Mouse (Mus musculus): ENCODE data around the gene Ist1. TPM values are rescaled to one million over a fixed set of nuclear protein-coding genes. Genes with fewer than 3 reads are reported as not detected.

The Ist1 gene
- total RNA-seq (2014; fragmentation: Nextera tagmentation) (55.1 and 69.7 TPM in 2 replicates), total RNA-seq (2017) (88.4 and 92.4 TPM in 2 replicates), polyA plus RNA-seq (2012) (23.4 and 25.8 TPM in 2 replicates)

DNA sequence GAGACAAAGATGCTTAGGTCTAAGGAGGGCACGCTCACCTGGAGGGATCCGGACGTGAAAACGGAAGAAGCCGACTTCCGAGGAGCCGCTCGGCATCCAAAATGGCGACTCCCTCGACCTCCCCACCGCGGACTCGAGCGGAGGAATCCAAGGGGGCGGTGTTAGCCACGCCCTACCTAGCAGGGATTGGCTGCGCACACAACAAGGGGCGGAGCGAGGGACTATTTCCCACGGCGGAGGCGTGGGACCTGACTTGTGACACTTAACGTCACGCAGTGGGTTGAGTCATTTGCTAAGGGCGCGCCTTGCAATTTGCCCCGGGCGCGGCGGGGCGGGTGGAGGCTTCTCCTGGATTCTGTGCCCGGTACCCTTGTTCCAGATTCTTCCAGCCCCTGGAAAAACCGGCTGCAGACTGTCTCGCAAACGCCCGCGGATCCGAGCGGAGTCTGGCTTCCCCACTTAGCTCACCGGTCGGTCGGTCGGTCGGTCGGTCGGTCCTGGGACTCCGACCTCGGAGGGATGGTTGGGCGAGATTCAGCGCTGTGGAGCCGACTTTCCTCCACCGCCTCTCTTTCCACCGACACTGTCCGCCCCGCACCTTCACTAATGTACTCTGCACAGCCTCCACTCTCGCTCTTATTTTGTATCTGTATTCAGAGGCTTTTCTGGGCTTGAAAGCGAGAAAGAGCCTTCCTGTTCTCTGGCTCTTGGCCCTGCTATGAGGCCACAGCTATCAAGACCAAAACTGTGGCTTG is at the start of gene Ist1:
TSS of gene Ist1 (minus strand) at position 115 of the 755 bp plus-strand sequence.
- Histone ChIP-seq H3K9me3 (replicated peaks) (no peaks in the 10 kb centered on the region), H3K27me3 (ENCODE audit: insufficient read depth, low read length) (peaks cover 5% of the 10 kb centered on the region; the same call in 1 of the 2 replicates), H3K4me3 (ENCODE audit: low read depth, low read length) (peak within 1 kb of the TSS; percentile 98), H3K4me1 (ENCODE audit: insufficient read depth, low read depth, low read length) (peaks cover 32% of the 10 kb centered on the region), H3K36me3 (replicated peaks) (peaks cover 23% of the 10 kb centered on the region)
- peak; percentile 89 for DNase-seq (ENCODE audit: low spot score)
- TF ChIP-seq CTCF (IDR thresholded peaks at IDR 0.05; ENCODE audit: low read depth, low read length) (no peak), GATA1 (IDR thresholded peaks at IDR 0.05; ENCODE audit: borderline replicate concordance, low read length) (no peak), TAL1 (conservative IDR thresholded peaks at IDR 0.05; ENCODE audit: low read depth, low read length) (no peak), GATA2 (IDR thresholded peaks at IDR 0.05; ENCODE audit: borderline replicate concordance, low read depth, low read length) (no peak), POLR2AphosphoS5 (IDR thresholded peaks at IDR 0.05; ENCODE audit: insufficient replicate concordance, low read depth, low read length) (no peak)
- ATAC-seq (ENCODE audit: extremely low read depth, insufficient number of reproducible peaks, low FRiP score, poor library complexity, severe bottlenecking), result peak; percentile 95

DNA sequence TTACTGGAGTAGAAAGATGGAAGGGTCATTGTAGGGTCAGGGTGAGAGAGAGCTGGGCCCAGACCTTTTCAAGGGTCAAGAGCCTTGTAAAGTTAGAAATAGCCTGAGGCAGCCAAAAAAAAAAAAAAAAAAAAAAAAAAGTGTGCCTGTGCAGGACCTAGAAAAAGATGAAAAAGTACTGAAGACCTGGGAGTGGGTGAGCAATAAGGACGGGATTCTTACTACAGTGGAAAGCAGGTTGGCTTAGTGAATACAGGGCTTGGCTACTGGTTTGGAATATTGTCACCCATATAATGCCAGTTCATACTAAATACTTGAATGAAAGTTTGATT is 45.0 kb upstream of the Ist1 start:
- H3K27me3 ChIP-seq (ENCODE audit: insufficient read depth, low read length), result no peaks in the 10 kb centered on the region
- DNase-seq (ENCODE audit: low spot score), result no peak
- 0 out of 2 replicates have a peak, but pooled peaks have one; percentile 26 for ATAC-seq (ENCODE audit: extremely low read depth, insufficient number of reproducible peaks, low FRiP score, poor library complexity, severe bottlenecking)
- H3K4me3 ChIP-seq (ENCODE audit: low read depth, low read length), result peak overlapping the region; percentile 95
- peaks cover 24% of the 10 kb centered on the region for H3K36me3 ChIP-seq (replicated peaks)
- H3K9me3 ChIP-seq (replicated peaks), result 0 out of 2 replicates have a peak, but pooled peaks cover 4% of the 10 kb centered on the region
- peaks cover 18% of the 10 kb centered on the region for H3K4me1 ChIP-seq (ENCODE audit: insufficient read depth, low read depth, low read length)
- TF ChIP-seq TAL1 (conservative IDR thresholded peaks at IDR 0.05; ENCODE audit: low read depth, low read length) (no peak), GATA2 (IDR thresholded peaks at IDR 0.05; ENCODE audit: borderline replicate concordance, low read depth, low read length) (no peak), CTCF (IDR thresholded peaks at IDR 0.05; ENCODE audit: low read depth, low read length) (no peak), POLR2AphosphoS5 (IDR thresholded peaks at IDR 0.05; ENCODE audit: insufficient replicate concordance, low read depth, low read length) (no peak), GATA1 (IDR thresholded peaks at IDR 0.05; ENCODE audit: borderline replicate concordance, low read length) (no peak)

DNA sequence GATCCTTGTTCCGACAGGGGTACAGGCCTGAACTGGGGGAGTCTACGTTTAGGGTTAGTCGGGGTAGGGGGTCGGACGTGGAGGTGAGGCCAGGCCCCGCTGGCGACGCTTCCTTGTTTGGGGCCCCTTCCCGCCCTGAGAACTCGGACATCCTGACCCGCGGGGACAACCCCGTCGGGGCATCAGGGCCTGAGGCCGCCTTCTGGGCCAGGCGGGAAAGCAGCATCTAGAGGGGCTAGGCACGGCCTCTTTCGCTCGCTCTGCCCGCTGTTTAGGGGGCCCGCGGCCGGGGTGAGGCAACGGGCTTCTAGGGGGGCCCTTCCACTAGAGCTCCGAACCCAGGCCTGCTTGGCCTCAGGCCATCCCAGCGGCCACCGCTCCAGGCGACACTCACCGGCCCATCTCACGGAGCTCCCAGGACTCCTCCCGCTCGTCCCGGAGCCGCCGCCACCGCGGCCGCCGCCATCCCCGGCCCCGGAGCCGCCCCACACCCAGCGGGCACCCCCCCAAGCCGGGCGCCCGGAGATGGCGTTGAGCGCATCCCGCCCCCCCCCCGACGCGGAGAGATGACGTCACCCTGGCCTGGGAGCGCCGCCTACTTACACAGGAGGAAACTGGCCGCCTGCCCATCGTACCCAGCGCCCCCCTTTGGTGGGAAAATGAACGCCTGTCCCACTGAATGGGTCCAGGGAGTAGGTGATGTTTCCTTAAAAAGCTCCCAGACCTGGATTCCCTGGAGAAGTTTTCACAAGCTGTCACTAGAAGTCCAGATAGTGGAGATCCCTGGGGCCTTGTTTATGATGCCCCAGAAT is 44.4 kb upstream of the Ist1 start, which contains the start of gene Atxn1l:
TSS of gene Atxn1l (minus strand) at position 503 of the 812 bp plus-strand sequence.
- peak within 1 kb of the TSS; percentile 95 for H3K4me3 ChIP-seq (ENCODE audit: low read depth, low read length)
- peak; percentile 93 for DNase-seq (ENCODE audit: low spot score)
- H3K9me3 ChIP-seq (replicated peaks), result 0 out of 2 replicates have a peak, but pooled peaks cover 4% of the 10 kb centered on the region
- H3K36me3 ChIP-seq (replicated peaks), result peaks cover 30% of the 10 kb centered on the region
- H3K27me3 ChIP-seq (ENCODE audit: insufficient read depth, low read length), result no peaks in the 10 kb centered on the region
- H3K4me1 ChIP-seq (ENCODE audit: insufficient read depth, low read depth, low read length), result peaks cover 18% of the 10 kb centered on the region
- TF ChIP-seq POLR2AphosphoS5 (IDR thresholded peaks at IDR 0.05; ENCODE audit: insufficient replicate concordance, low read depth, low read length) (no peak), CTCF (IDR thresholded peaks at IDR 0.05; ENCODE audit: low read depth, low read length) (no peak), GATA2 (IDR thresholded peaks at IDR 0.05; ENCODE audit: borderline replicate concordance, low read depth, low read length) (no peak), GATA1 (IDR thresholded peaks at IDR 0.05; ENCODE audit: borderline replicate concordance, low read length) (no peak), TAL1 (conservative IDR thresholded peaks at IDR 0.05; ENCODE audit: low read depth, low read length) (no peak)
- peak; percentile 60 for ATAC-seq (ENCODE audit: extremely low read depth, insufficient number of reproducible peaks, low FRiP score, poor library complexity, severe bottlenecking)

DNA sequence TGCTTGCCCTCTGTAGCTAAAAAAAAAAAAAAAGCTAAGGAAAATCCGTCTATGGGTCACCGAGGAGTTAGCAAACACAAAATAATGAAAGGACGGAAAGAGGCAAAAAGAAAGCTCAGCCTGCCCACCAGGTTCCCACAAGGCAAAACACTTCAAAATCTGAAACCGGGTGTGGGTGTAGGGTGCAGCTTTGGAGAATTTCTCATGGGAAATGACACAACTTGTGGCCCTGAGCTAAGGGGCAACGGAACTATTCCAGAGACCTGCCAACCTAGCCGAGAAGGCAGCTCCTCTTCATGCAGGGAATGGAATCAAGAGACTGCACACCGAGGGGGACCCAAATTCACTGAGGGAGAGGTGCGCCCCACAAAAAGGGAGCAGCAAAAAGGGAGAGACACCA is 43.8 kb upstream of the Ist1 start:
- Histone ChIP-seq H3K36me3 (replicated peaks) (peaks cover 36% of the 10 kb centered on the region), H3K4me1 (ENCODE audit: insufficient read depth, low read depth, low read length) (peaks cover 20% of the 10 kb centered on the region), H3K4me3 (ENCODE audit: low read depth, low read length) (peak overlapping the region; percentile 95), H3K27me3 (ENCODE audit: insufficient read depth, low read length) (no peaks in the 10 kb centered on the region), H3K9me3 (replicated peaks) (0 out of 2 replicates have a peak, but pooled peaks cover 4% of the 10 kb centered on the region)
- no peak for TF ChIP-seq GATA1 (IDR thresholded peaks at IDR 0.05; ENCODE audit: borderline replicate concordance, low read length)
- no peak for TF ChIP-seq TAL1 (conservative IDR thresholded peaks at IDR 0.05; ENCODE audit: low read depth, low read length)
- TF ChIP-seq POLR2AphosphoS5 (IDR thresholded peaks at IDR 0.05; ENCODE audit: insufficient replicate concordance, low read depth, low read length), result no peak
- TF ChIP-seq GATA2 (IDR thresholded peaks at IDR 0.05; ENCODE audit: borderline replicate concordance, low read depth, low read length), result no peak
- no peak for TF ChIP-seq CTCF (IDR thresholded peaks at IDR 0.05; ENCODE audit: low read depth, low read length)
- ATAC-seq (ENCODE audit: extremely low read depth, insufficient number of reproducible peaks, low FRiP score, poor library complexity, severe bottlenecking), result no peak
- peak; percentile 30 for DNase-seq (ENCODE audit: low spot score)

DNA sequence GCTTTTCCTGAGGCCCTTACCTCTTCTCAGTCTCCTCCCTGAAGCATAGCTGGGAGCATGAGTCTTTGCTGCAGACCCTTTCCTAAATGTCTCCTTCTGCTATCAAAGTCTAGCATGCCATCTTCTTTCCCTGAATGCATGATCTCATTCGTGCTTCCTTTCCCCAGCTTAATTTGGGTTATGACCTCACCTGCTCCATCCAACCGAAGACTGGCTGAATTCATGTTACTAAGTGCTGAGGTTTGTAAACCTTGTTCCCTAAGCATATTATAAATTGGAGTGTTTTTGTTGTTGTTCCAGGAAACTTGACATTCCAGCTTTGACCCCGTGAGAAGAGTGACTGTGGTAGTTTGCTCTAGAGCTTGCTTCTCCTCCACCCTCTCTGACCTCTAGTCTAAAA is 41.0 kb upstream of the Ist1 start:
- Histone ChIP-seq H3K27me3 (ENCODE audit: insufficient read depth, low read length) (no peaks in the 10 kb centered on the region), H3K36me3 (replicated peaks) (peaks cover 64% of the 10 kb centered on the region), H3K4me1 (ENCODE audit: insufficient read depth, low read depth, low read length) (peaks cover 20% of the 10 kb centered on the region), H3K9me3 (replicated peaks) (0 out of 2 replicates have a peak, but pooled peaks cover 4% of the 10 kb centered on the region), H3K4me3 (ENCODE audit: low read depth, low read length) (no peak overlapping the region)
- DNase-seq (ENCODE audit: low spot score) (no peak), ATAC-seq (ENCODE audit: extremely low read depth, insufficient number of reproducible peaks, low FRiP score, poor library complexity, severe bottlenecking) (no peak)
- no peak for TF ChIP-seq POLR2AphosphoS5 (IDR thresholded peaks at IDR 0.05; ENCODE audit: insufficient replicate concordance, low read depth, low read length)
- no peak for TF ChIP-seq GATA2 (IDR thresholded peaks at IDR 0.05; ENCODE audit: borderline replicate concordance, low read depth, low read length)
- TF ChIP-seq GATA1 (IDR thresholded peaks at IDR 0.05; ENCODE audit: borderline replicate concordance, low read length), result no peak
- TF ChIP-seq CTCF (IDR thresholded peaks at IDR 0.05; ENCODE audit: low read depth, low read length), result no peak
- TF ChIP-seq TAL1 (conservative IDR thresholded peaks at IDR 0.05; ENCODE audit: low read depth, low read length), result no peak
